Mouse (Mus musculus) embryonic facial prominence, embryonic 11.5 days (tissue): ENCODE data around the gene Jup. TPM values are rescaled to one million over a fixed set of nuclear protein-coding genes. Genes with fewer than 3 reads are reported as not detected.

Source experiments
- ATAC-seq: fragments of 200-750 bp; cut with Nextera tagmentation; replicated peaks from 2 replicates; pipeline ENCODE4 v1.8.0; 2017; ENCODE audit warnings: low read depth; ENCODE audit not compliant: insufficient number of reproducible peaks, low FRiP score, low TSS enrichment
- DNase-seq: peaks from one replicate; pipeline ENCODE4 v3.0.0-alpha.2; 2015; ENCODE audit warnings: low spot score
- H3K27ac ChIP-seq: fragments of 300-500 bp; sonication (generic); replicated peaks from 2 replicates; pipeline ENCODE4 v1.5.1; 2014; ENCODE audit warnings: mild to moderate bottlenecking, low read depth, low read length, control low read depth
- H3K27me3 ChIP-seq: fragments of 300-500 bp; sonication (generic); 2 replicates; pipeline ENCODE4 v1.6.1; 2014; ENCODE audit warnings: mild to moderate bottlenecking, low read length, moderate library complexity, mixed read lengths; ENCODE audit not compliant: control insufficient read depth, insufficient read depth
- H3K36me3 ChIP-seq: fragments of 300-500 bp; sonication (generic); replicated peaks from 2 replicates; pipeline ENCODE4 v1.6.1; 2014; ENCODE audit warnings: low read depth, mild to moderate bottlenecking, low read length, moderate library complexity, mixed read lengths; ENCODE audit not compliant: control insufficient read depth, insufficient read depth
- H3K4me1 ChIP-seq: fragments of 300-500 bp; sonication (generic); 2 replicates; pipeline ENCODE4 v1.6.1; 2014; ENCODE audit warnings: low read length, mixed read lengths; ENCODE audit not compliant: control insufficient read depth, insufficient read depth
- H3K4me2 ChIP-seq: fragments of 300-500 bp; sonication (generic); 2 replicates; pipeline ENCODE4 v1.6.1; 2014; ENCODE audit warnings: low read depth, mild to moderate bottlenecking, control low read depth, low read length, moderate library complexity
- H3K4me3 ChIP-seq: fragments of 300-500 bp; sonication (generic); 2 replicates; pipeline ENCODE4 v1.5.1; 2014; ENCODE audit warnings: low read depth, low read length, control low read depth
- H3K9ac ChIP-seq: fragments of 300-500 bp; sonication (generic); replicated peaks from 2 replicates; pipeline ENCODE4 v1.6.1; 2014; ENCODE audit warnings: mild to moderate bottlenecking, control low read depth, low read length
- H3K9me3 ChIP-seq: fragments of 300-500 bp; sonication (generic); replicated peaks from 2 replicates; pipeline ENCODE4 v1.6.1; 2016; ENCODE audit warnings: mild to moderate bottlenecking, low read length, inconsistent platforms, mixed read lengths; ENCODE audit not compliant: control insufficient read depth
- WGBS: fragments of 180-500 bp; shearing (Covaris S2); extraction: QIAGEN DNeasy Blood & Tissue Kit; methylation state at CpG from one replicate; pipeline ENCODE4 v1.1.7; 2014; 5-methylcytosine and 5-hydroxymethylcytosine counted together
- polyA plus RNA-seq: library from polyadenylated mRNA; unstranded; fragments of >200 nt; fragmentation: Nextera tagmentation; extraction: Ambion mirVana; gene quantifications from 2 replicates; pipeline ENCODE4 v1.2.1, GENCODE M21; 2014

Jup gene
- 31.8 and 37.4 TPM in 2 replicates for polyA plus RNA-seq

- Histone ChIP-seq H3K9me3 (no peaks in the 10 kb centered on the region), H3K4me1 (peaks cover 4% of the 10 kb centered on the region; the same call in 1 of the 2 replicates), H3K27me3 (peaks cover 2% of the 10 kb centered on the region; the same call in 1 of the 2 replicates), H3K9ac (peak within 1 kb of the TSS; percentile 73), H3K27ac (0 out of 2 replicates have a peak within 1 kb of the TSS, but pooled peaks have one; percentile 1), H3K4me3 (peak within 1 kb of the TSS; percentile 66), H3K36me3 (no peaks in the 10 kb centered on the region), H3K4me2 (peak within 1 kb of the TSS; percentile 78)
- 1% methylated on average over 36 of the region's 37 CpGs for WGBS
- DNase-seq (peak; percentile 98), ATAC-seq (peak; percentile 98)
These were observed at the start of gene Jup for GRCm38 (mm10) chr11:100397600-100398389. TSS of gene Jup (minus strand) at chr11:100397763.

GRCm38 (mm10) chr11:100442625-100443024, 45.1 kb upstream of the Jup start:
- ATAC-seq, result no peak
- Histone ChIP-seq H3K9ac (no peak overlapping the region), H3K9me3 (no peaks in the 10 kb centered on the region), H3K27ac (no peak overlapping the region), H3K4me1 (no peaks in the 10 kb centered on the region), H3K4me3 (no peak overlapping the region), H3K36me3 (no peaks in the 10 kb centered on the region), H3K4me2 (no peak overlapping the region), H3K27me3 (no peaks in the 10 kb centered on the region)
- no peak for DNase-seq
- WGBS, result 89% methylated on average over 6 of the region's 6 CpGs

GRCm38 (mm10) chr11:100441797-100442196, 44.2 kb upstream of the Jup start, which contains the start of the genes Nt5c3b and Klhl10:
TSS of gene Nt5c3b (minus strand) at chr11:100441808.
TSS of gene Klhl10 (plus strand) at chr11:100441917.
- Histone ChIP-seq H3K4me2 (peak within 1 kb of the TSS; percentile 70), H3K4me3 (peak within 1 kb of the TSS; percentile 81), H3K27me3 (no peaks in the 10 kb centered on the region), H3K9me3 (no peaks in the 10 kb centered on the region), H3K36me3 (no peaks in the 10 kb centered on the region; the same call in 1 of the 2 replicates), H3K9ac (peak within 1 kb of the TSS; percentile 94), H3K4me1 (no peaks in the 10 kb centered on the region), H3K27ac (0 out of 2 replicates have a peak within 1 kb of the TSS, but pooled peaks have one; percentile 24)
- ATAC-seq, result no peak
- DNase-seq, result no peak
- WGBS, result 81% methylated on average over 8 of the region's 8 CpGs

- ATAC-seq, result peak; percentile 97
- peak; percentile 90 for DNase-seq
- Histone ChIP-seq H3K9me3 (no peaks in the 10 kb centered on the region), H3K27ac (0 out of 2 replicates have a peak overlapping the region, but pooled peaks have one; percentile 24), H3K4me2 (peak overlapping the region; percentile 70), H3K4me1 (no peaks in the 10 kb centered on the region), H3K4me3 (peak overlapping the region; percentile 81), H3K36me3 (no peaks in the 10 kb centered on the region; the same call in 1 of the 2 replicates), H3K27me3 (no peaks in the 10 kb centered on the region), H3K9ac (peak overlapping the region; percentile 94)
- WGBS, result 1% methylated on average over 52 of the region's 52 CpGs
These were observed 43.3 kb upstream of the Jup start for GRCm38 (mm10) chr11:100440691-100441522.

DNA sequence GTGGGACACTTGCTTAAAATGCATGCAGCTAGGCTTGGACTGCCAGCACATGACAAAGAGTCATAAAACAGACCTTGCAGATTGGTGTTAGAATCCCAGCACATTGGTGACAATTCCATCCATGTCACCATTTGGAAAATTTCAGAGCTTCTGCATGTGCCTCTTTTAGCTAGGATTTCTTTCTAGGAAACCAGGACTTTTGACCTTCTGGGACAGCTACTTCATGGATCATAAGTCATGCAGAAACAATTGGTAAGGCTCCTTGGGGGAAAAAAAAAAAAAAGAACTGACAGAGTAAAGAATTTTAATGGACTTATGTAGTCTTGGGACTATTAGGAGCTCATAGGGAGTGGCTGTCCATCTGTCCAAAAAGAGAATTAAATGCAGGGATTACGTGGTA, 40.3 kb upstream of the Jup start:
- no peaks in the 10 kb centered on the region for H3K27me3 ChIP-seq
- H3K4me1 ChIP-seq, result no peaks in the 10 kb centered on the region
- H3K4me2 ChIP-seq, result no peak overlapping the region
- no peak overlapping the region for H3K9ac ChIP-seq
- no peak overlapping the region for H3K4me3 ChIP-seq
- H3K9me3 ChIP-seq, result no peaks in the 10 kb centered on the region
- WGBS, result 75% methylated on average over 1 of the region's 1 CpGs
- H3K36me3 ChIP-seq, result no peaks in the 10 kb centered on the region; the same call in 1 of the 2 replicates
- H3K27ac ChIP-seq, result no peak overlapping the region
- DNase-seq, result no peak
- no peak for ATAC-seq

- Histone ChIP-seq H3K4me2 (no peak overlapping the region), H3K27me3 (no peaks in the 10 kb centered on the region), H3K9me3 (no peaks in the 10 kb centered on the region), H3K4me1 (no peaks in the 10 kb centered on the region), H3K4me3 (no peak overlapping the region), H3K27ac (no peak overlapping the region), H3K36me3 (no peaks in the 10 kb centered on the region; the same call in 1 of the 2 replicates), H3K9ac (no peak overlapping the region)
- WGBS, result 76% methylated on average over 9 of the region's 9 CpGs
- ATAC-seq, result no peak
- DNase-seq, result no peak
These were observed 38.2 kb upstream of the Jup start for GRCm38 (mm10) chr11:100435678-100436246.

GRCm38 (mm10) chr11:100432002-100432401, 34.4 kb upstream of the Jup start:
- Histone ChIP-seq H3K4me1 (no peaks in the 10 kb centered on the region), H3K36me3 (no peaks in the 10 kb centered on the region; the same call in none of the 2 replicates), H3K27me3 (no peaks in the 10 kb centered on the region), H3K4me3 (no peak overlapping the region), H3K4me2 (no peak overlapping the region), H3K9me3 (no peaks in the 10 kb centered on the region), H3K9ac (no peak overlapping the region), H3K27ac (no peak overlapping the region)
- WGBS, result 89% methylated on average over 5 of the region's 5 CpGs
- no peak for DNase-seq
- no peak for ATAC-seq
